Mouse (Mus musculus) bone marrow, adult 2 months (tissue): ENCODE results near the gene Epb41l1.

Experiments used
- CTCF ChIP-seq: fragments of 200-500 bp; IDR thresholded peaks from 2 replicates; pipeline ENCODE4 v1.5.1; 2011; ENCODE audit warnings: low read length, control low read depth; ENCODE audit not compliant: control insufficient read depth, insufficient read depth
- POLR2A ChIP-seq: fragments of 200-500 bp; IDR thresholded peaks from 2 replicates; pipeline ENCODE4 v1.6.1; 2011; ENCODE audit warnings: low read depth, mild to moderate bottlenecking, control low read depth, low read length, borderline replicate concordance; ENCODE audit not compliant: control insufficient read depth

GRCm38 (mm10) chr2:156425618-156426017 lies 4.9 kb downstream of the Epb41l1 start:
- no peak for TF ChIP-seq POLR2A
- TF ChIP-seq CTCF = no peak
